Mouse (Mus musculus) hindbrain, embryonic 13.5 days (tissue): Measurements from ENCODE around the gene Olfr1367. TPM values are rescaled to one million over a fixed set of nuclear protein-coding genes. Genes with fewer than 3 reads are reported as not detected.
"Not testable (repeated sequence)": the region's sequence is repeated elsewhere in the genome, so short reads cannot be mapped to it uniquely, and the experiment has no call there.

Experiments used
- ATAC-seq: fragments of 200-750 bp; cut with Nextera tagmentation; 2 replicates; pipeline ENCODE4 v1.8.0; 2017; ENCODE audit warnings: moderate TSS enrichment; ENCODE audit not compliant: low FRiP score
- H3K27ac ChIP-seq: fragments of 300-500 bp; sonication (generic); 2 replicates; pipeline ENCODE4 v1.5.1; 2015; ENCODE audit warnings: inconsistent platforms, mild to moderate bottlenecking, moderate library complexity
- H3K27me3 ChIP-seq: fragments of 300-500 bp; sonication (generic); 2 replicates; pipeline ENCODE4 v1.6.1; 2015; ENCODE audit warnings: mild to moderate bottlenecking, inconsistent platforms
- H3K36me3 ChIP-seq: fragments of 300-500 bp; sonication (generic); 2 replicates; pipeline ENCODE4 v1.6.1; 2015; ENCODE audit warnings: mild to moderate bottlenecking, inconsistent platforms
- H3K4me1 ChIP-seq: fragments of 300-500 bp; sonication (generic); replicated peaks from 2 replicates; pipeline ENCODE4 v1.6.1; 2015; ENCODE audit warnings: inconsistent platforms
- H3K4me2 ChIP-seq: fragments of 300-500 bp; sonication (generic); 2 replicates; pipeline ENCODE4 v1.6.1; 2015; ENCODE audit warnings: inconsistent platforms, mild to moderate bottlenecking, moderate library complexity
- H3K4me3 ChIP-seq: fragments of 300-500 bp; sonication (generic); 2 replicates; pipeline ENCODE4 v1.5.1; 2015; ENCODE audit warnings: mild to moderate bottlenecking, inconsistent platforms
- H3K9ac ChIP-seq: fragments of 300-500 bp; sonication (generic); 2 replicates; pipeline ENCODE4 v1.6.1; 2015; ENCODE audit warnings: mild to moderate bottlenecking, inconsistent platforms
- H3K9me3 ChIP-seq: fragments of 300-500 bp; sonication (generic); 2 replicates; pipeline ENCODE4 v1.6.1; 2016; ENCODE audit warnings: inconsistent platforms
- WGBS: fragments of 180-500 bp; shearing (Covaris S2); methylation state at CpG from one replicate; pipeline ENCODE4 v1.1.7; 2015; 5-methylcytosine and 5-hydroxymethylcytosine counted together
- polyA plus RNA-seq: library from polyadenylated mRNA; unstranded; fragments of >200 nt; fragmentation: Nextera tagmentation; extraction: Ambion mirVana; gene quantifications from 2 replicates; pipeline ENCODE4 v1.2.1, GENCODE M21; 2015

Gene Olfr1367
- polyA plus RNA-seq, 1 experiment from 2014 or later, result not detected

- ATAC-seq, result peak; percentile 60
- Histone ChIP-seq H3K27me3 (peaks cover 14% of the 10 kb centered on the region; the same call in 1 of the 2 replicates), H3K9me3 (no peaks in the 10 kb centered on the region), H3K9ac (0 out of 2 replicates have a peak overlapping the region, but pooled peaks have one; percentile 30), H3K4me3 (peak overlapping the region; percentile 41), H3K4me1 (peaks cover 16% of the 10 kb centered on the region), H3K36me3 (no peaks in the 10 kb centered on the region), H3K4me2 (peak overlapping the region; percentile 54), H3K27ac (no peak overlapping the region)
- WGBS, result under 1% methylated on average over 24 of the region's 24 CpGs
These were observed 20.0 kb upstream of the Olfr1367 start for GRCm38 (mm10) chr13:21326657-21327211.

DNA sequence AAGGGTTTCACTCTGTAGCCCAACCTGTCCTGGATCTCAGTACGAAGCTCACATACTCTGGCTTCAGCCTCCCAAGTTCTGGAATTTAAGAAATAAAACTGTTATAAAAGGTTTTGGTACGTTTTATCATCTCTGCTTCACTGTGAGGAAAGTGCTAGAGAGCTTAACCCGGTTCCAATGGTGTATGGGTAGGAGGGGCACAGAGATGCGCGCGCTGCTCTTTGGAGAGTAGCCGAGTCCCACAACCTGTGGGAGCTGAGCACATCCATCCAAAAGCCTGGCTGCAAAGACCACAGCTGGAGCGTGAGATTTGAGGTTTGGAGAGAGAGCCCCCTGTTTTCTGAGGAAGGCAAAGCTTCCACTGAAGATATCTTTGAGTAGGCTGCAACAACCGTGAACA, 19.3 kb upstream of the Olfr1367 start:
- H3K4me3 ChIP-seq, result peak overlapping the region; percentile 41
- 0 out of 2 replicates have a peak, but pooled peaks have one; percentile 57 for ATAC-seq

GRCm38 (mm10) chr13:21350593-21350992, 3.9 kb downstream of the Olfr1367 start:
- H3K36me3 ChIP-seq, result no peaks in the 10 kb centered on the region
- H3K9ac ChIP-seq, result no peak overlapping the region
- no peaks in the 10 kb centered on the region for H3K9me3 ChIP-seq
- no peak for ATAC-seq
- no peak overlapping the region for H3K4me3 ChIP-seq
- H3K4me2 ChIP-seq, result no peak overlapping the region
- no peaks in the 10 kb centered on the region for H3K4me1 ChIP-seq
- no peak overlapping the region for H3K27ac ChIP-seq
- 0 out of 2 replicates have a peak, but pooled peaks cover 4% of the 10 kb centered on the region for H3K27me3 ChIP-seq

More for the DNA sequence above, 19.3 kb upstream of the Olfr1367 start:
- no peak overlapping the region for H3K27ac ChIP-seq
- H3K36me3 ChIP-seq, result no peaks in the 10 kb centered on the region
- peaks cover 12% of the 10 kb centered on the region for H3K4me1 ChIP-seq
- peaks cover 11% of the 10 kb centered on the region; the same call in 1 of the 2 replicates for H3K27me3 ChIP-seq
- H3K9me3 ChIP-seq, result no peaks in the 10 kb centered on the region
- H3K9ac ChIP-seq, result peak overlapping the region; percentile 55; the same call in 1 of the 2 replicates
- 1% methylated on average over 9 of the region's 9 CpGs for WGBS
- peak overlapping the region; percentile 54 for H3K4me2 ChIP-seq

- Histone ChIP-seq H3K27ac (peak within 1 kb of the TSS; percentile 77), H3K9me3 (no peaks in the 10 kb centered on the region), H3K4me1 (peaks cover 27% of the 10 kb centered on the region), H3K9ac (peak within 1 kb of the TSS; percentile 89), H3K36me3 (peaks cover 8% of the 10 kb centered on the region; the same call in 1 of the 2 replicates), H3K4me2 (peak within 1 kb of the TSS; percentile 72), H3K27me3 (peaks cover 8% of the 10 kb centered on the region; the same call in 1 of the 2 replicates), H3K4me3 (peak within 1 kb of the TSS; percentile 67)
- peak; percentile 99 for ATAC-seq
- 1% methylated on average over 29 of the region's 29 CpGs for WGBS
These were observed 16.0 kb downstream of the Olfr1367 start, which contains the start of gene Zscan12 for GRCm38 (mm10) chr13:21362621-21363248. Gene Zscan12 (plus strand): TSS chr13:21362820.

DNA sequence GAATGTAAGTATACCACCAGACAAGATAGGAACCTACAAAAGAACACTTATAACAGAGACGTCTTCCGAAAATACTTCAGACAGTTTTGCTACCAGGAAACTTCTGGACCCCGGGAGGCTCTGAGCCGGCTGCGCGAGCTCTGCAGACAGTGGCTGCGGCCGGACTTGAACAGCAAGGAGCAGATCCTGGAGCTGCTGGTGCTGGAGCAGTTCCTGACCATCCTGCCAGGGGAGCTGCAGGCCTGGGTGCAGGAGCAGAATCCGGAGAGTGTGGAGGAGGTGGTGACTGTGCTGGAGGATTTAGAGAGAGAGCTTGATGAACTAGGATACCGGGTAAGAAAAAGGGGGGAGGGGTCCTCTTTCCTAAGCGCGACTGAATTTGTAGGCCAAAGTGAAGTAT, 17.0 kb downstream of the Olfr1367 start:
- peak overlapping the region; percentile 67 for H3K9ac ChIP-seq
- H3K4me2 ChIP-seq, result peak overlapping the region; percentile 72
- peak overlapping the region; percentile 67 for H3K4me3 ChIP-seq
- ATAC-seq, result no peak
- H3K27ac ChIP-seq, result no peak overlapping the region
- peaks cover 13% of the 10 kb centered on the region for H3K36me3 ChIP-seq
- 66% methylated on average over 12 of the region's 12 CpGs for WGBS
- no peaks in the 10 kb centered on the region for H3K9me3 ChIP-seq
- H3K4me1 ChIP-seq, result peaks cover 27% of the 10 kb centered on the region
- peaks cover 3% of the 10 kb centered on the region; the same call in 1 of the 2 replicates for H3K27me3 ChIP-seq

DNA sequence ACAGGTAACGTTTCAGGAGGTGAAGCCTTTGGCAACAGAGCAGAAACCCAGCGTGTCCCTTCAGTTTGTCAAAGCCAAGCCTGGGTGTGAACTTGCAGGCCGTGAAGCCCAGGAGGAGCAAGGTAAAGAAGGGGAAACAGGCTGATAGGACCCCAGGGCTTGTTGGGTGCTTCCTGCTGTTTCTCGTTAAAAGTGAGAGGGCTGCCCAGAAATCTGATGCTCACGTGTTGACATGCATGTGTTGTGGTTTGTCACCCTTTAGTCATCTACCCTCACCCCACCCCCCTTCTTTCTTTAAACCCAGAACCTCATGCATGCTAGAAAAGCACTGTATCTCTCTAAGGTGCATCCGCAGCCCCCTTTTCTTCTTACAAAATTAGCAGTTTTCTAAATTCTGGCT, 19.9 kb downstream of the Olfr1367 start:
- 84% methylated on average over 6 of the region's 6 CpGs for WGBS
- H3K27me3 ChIP-seq, result no peaks in the 10 kb centered on the region
- peaks cover 27% of the 10 kb centered on the region for H3K4me1 ChIP-seq
- no peaks in the 10 kb centered on the region for H3K9me3 ChIP-seq
- ATAC-seq, result no peak
- H3K27ac ChIP-seq, result no peak overlapping the region
- no peak overlapping the region for H3K4me2 ChIP-seq
- H3K9ac ChIP-seq, result no peak overlapping the region
- no peak overlapping the region for H3K4me3 ChIP-seq
- H3K36me3 ChIP-seq, result peaks cover 42% of the 10 kb centered on the region

GRCm38 (mm10) chr13:21372700-21373099, 26.0 kb downstream of the Olfr1367 start:
- H3K36me3 ChIP-seq, result peaks cover 44% of the 10 kb centered on the region
- no peak overlapping the region for H3K9ac ChIP-seq
- H3K4me1 ChIP-seq, result no peaks in the 10 kb centered on the region
- no peaks in the 10 kb centered on the region for H3K27me3 ChIP-seq
- ATAC-seq, result no peak
- H3K4me2 ChIP-seq, result no peak overlapping the region
- no peaks in the 10 kb centered on the region for H3K9me3 ChIP-seq
- no peak overlapping the region for H3K27ac ChIP-seq
- no peak overlapping the region for H3K4me3 ChIP-seq
- WGBS, result 89% methylated on average over 2 of the region's 2 CpGs

DNA sequence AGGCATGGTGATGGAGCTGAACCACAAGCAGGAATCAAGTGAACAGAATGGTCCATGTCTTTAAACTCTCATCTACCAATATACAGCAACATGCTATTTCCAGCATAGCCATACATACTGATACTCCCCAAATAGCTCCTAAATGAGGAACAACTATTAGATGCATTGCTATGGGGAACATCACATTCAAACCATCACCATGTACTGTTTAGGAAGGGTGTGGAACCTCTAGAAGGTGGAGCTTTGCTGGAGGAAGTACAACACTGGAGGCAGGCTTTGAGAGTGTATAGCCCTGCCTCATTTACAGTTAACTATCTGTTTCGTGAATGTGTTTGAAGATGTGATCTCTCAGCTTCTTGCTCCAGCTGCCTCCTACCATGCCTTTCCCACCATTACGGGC, 31.1 kb downstream of the Olfr1367 start:
- no peak overlapping the region for H3K9ac ChIP-seq
- H3K27me3 ChIP-seq, result no peaks in the 10 kb centered on the region
- no peak overlapping the region for H3K27ac ChIP-seq
- no peaks in the 10 kb centered on the region for H3K4me1 ChIP-seq
- no peak overlapping the region for H3K4me2 ChIP-seq
- no peak overlapping the region for H3K4me3 ChIP-seq
- no peak for ATAC-seq
- WGBS, result 90% methylated on average over 2 of the region's 2 CpGs
- no peaks in the 10 kb centered on the region for H3K9me3 ChIP-seq
- peaks cover 6% of the 10 kb centered on the region; the same call in 1 of the 2 replicates for H3K36me3 ChIP-seq

DNA sequence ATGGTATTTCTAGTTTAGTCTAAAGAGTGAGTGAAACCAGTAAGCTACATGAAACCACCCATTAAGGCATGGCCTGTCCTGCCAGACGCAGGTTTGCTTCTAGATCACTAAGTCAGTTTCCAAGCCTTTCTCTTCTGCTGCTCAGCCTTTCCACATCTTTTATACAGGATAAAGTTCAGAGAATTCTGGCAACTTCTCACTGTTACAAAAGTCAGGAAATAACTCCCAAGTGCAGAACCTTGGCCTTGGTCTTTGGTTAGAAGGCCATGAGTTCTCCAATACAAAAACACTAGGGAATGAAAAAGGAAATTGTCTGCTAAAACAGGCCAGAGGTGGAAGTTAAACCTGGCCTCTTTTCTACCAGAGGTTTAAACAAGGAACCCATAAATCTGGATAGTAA, 48.5 kb downstream of the Olfr1367 start:
- no peak overlapping the region for H3K27ac ChIP-seq
- no peak overlapping the region for H3K9ac ChIP-seq
- no peaks in the 10 kb centered on the region for H3K9me3 ChIP-seq
- H3K27me3 ChIP-seq, result no peaks in the 10 kb centered on the region
- WGBS, result 98% methylated on average over 1 of the region's 1 CpGs
- peaks cover 13% of the 10 kb centered on the region for H3K4me1 ChIP-seq
- no peak overlapping the region for H3K4me3 ChIP-seq
- ATAC-seq, result no peak
- H3K36me3 ChIP-seq, result peaks cover 76% of the 10 kb centered on the region
- no peak overlapping the region for H3K4me2 ChIP-seq

DNA sequence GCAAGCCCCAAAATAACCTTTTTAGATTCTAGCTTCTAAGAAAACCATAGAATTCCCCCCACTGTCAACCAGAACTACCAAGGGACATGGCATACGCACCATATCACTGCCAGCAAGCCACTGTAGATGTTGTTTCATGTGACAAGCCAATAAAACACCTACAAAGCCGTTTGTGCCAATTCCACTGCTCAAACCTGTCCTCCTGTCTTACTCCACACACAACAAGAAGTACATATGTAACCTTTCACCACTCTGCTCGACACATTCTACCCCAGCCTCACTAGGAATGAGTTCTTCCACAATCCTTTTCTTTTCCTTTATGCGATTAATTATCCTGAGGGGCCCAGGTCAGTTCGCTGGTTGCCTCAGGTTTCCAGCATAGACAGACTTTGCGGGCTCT, 48.9 kb downstream of the Olfr1367 start:
- Histone ChIP-seq H3K4me3 (no peak overlapping the region), H3K27ac (no peak overlapping the region), H3K27me3 (no peaks in the 10 kb centered on the region), H3K9me3 (no peaks in the 10 kb centered on the region), H3K4me2 (no peak overlapping the region), H3K36me3 (peaks cover 72% of the 10 kb centered on the region), H3K9ac (no peak overlapping the region), H3K4me1 (peaks cover 16% of the 10 kb centered on the region)
- ATAC-seq, result no peak
- WGBS, result 94% methylated on average over 6 of the region's 6 CpGs

- 95% methylated on average over 18 of the region's 18 CpGs for WGBS
- Histone ChIP-seq H3K36me3 (peaks cover 68% of the 10 kb centered on the region), H3K4me1 (peaks cover 20% of the 10 kb centered on the region)
- ATAC-seq, result peak; percentile 17; the same call in 1 of the 2 replicates
- not testable (repeated sequence) for H3K4me2 ChIP-seq, H3K9ac ChIP-seq, H3K27me3 ChIP-seq, H3K9me3 ChIP-seq, H3K4me3 ChIP-seq, H3K27ac ChIP-seq
These were observed 49.3 kb downstream of the Olfr1367 start for GRCm38 (mm10) chr13:21396048-21396447.

GRCm38 (mm10) chr13:21397486-21397885, 50.8 kb downstream of the Olfr1367 start:
- H3K27ac ChIP-seq, result no peak overlapping the region
- H3K9me3 ChIP-seq, result no peaks in the 10 kb centered on the region
- H3K27me3 ChIP-seq, result no peaks in the 10 kb centered on the region
- H3K36me3 ChIP-seq, result peaks cover 54% of the 10 kb centered on the region
- 88% methylated on average over 2 of the region's 2 CpGs for WGBS
- H3K4me3 ChIP-seq, result no peak overlapping the region
- no peak overlapping the region for H3K4me2 ChIP-seq
- ATAC-seq, result no peak
- peaks cover 27% of the 10 kb centered on the region for H3K4me1 ChIP-seq
- H3K9ac ChIP-seq, result no peak overlapping the region
